Mouse (Mus musculus) embryo, embryonic 9.5 days (tissue): ENCODE results near the gene St3gal3.

ENCODE experiments used
- DNase-seq: peaks from one replicate; pipeline ENCODE4 v3.0.0-alpha.2; 2017; ENCODE audit errors: extremely low spot score

St3gal3 gene

GRCm38 (mm10) chr4:118054615-118055014 lies 80.1 kb downstream of the St3gal3 start:
- DNase-seq = no peak

DNA sequence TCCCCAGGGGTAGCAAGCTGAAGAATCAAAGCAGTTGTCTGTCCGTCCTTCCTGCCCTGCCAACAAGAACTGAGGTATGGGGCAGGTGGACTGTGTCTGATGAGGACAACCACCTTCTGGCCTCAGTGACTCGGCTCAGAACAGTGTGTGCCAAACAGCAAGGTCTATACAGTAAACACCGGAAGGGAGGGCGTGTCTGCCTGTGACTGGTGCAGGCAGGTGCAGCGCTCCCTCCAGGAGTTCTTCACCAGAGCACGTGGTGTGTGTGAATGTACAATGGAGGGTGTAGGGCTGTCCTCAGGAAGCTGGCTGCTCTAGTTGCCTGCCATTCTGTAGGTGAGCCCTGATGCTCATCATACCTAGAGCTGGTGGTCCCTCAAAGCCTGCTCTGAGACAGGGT lies 80.8 kb downstream of the St3gal3 start:
- no peak for DNase-seq

DNA sequence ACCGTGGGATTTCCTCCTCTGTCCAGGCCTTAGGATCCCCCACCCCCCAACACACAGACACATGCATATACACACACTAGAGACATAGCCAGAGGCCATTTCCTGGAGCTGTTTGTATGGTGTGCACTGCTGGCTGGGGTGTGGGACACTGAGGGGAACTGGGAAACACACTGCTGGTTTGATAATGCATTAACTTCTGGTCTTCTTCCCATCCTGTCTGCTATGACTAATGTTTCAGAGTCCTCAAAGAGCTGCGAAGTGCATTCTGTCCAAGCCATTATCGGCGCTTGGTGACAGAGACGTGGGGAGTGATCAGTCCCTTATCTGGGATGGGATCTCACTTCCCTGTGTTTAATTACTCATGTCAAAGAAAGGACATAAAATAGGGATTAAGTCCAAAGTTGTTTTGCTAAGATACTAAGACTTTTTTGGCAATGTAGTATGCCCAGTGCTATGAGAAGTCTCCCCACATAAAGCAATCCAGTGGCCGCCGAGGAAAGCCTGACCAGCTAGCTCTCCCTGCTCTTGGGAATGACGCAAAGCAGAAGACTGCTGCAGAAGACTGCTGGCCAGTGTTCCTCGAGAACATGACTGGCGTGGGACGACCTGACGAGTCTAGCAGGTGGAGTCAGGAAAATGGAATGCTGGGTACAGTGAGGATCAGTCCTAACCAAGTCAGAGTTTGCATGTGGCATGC lies 85.0 kb downstream of the St3gal3 start:
- no peak for DNase-seq

- no peak for DNase-seq
Observed at GRCm38 (mm10) chr4:118044510-118044909, 90.2 kb downstream of the St3gal3 start.

DNA sequence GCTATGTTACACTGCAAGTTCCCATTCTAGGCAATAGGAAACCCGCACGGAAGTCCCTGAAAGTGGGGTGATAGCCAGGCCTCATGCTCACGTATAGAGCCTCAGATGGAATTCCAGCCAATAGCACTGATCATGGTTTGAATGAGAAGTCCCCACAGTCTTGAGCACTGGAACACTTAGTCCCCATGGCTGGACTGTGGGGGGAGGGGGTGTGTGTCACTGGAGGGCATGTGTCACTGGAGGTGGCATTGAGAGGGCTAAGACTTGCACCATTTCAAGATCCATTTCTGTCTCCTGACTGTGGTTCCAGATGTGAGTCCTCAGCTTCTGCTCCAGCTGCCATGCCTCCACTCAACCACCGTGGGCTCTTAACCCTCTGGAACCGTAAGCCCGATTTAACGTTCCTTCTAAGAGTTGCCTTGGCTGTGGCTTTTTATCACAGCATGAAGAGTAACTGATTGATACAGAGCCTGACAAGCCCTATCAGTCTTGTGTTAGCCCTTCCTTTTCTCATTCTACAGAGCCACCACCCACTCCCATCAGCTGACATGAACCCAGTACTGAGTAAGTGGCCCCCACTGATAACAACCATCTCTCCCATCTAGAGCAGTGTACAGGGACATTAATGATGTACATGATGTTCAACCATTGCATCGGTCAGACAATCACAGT lies 91.2 kb downstream of the St3gal3 start:
- no peak for DNase-seq

- DNase-seq = no peak
Observed at GRCm38 (mm10) chr4:118042671-118043320, 91.9 kb downstream of the St3gal3 start.

DNA sequence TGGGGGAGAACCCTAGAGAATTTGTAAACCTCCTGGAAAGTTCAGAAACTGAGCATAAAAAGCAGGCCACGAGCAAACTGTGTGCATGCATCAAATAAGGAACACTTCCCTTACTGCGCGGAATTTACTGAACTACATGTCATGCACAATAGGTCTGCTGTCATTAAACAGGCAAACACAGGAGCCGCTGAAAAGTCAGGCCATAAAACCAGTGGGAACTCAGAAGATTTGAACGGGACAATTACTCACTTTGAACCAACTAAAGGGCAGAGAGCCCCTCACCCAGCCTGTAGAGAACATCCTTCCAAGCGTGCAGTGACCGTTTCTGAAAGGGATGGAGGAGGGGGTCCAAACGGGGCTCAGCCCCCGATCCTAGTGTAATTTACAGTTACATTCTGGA lies 93.6 kb downstream of the St3gal3 start:
- no peak for DNase-seq

DNA sequence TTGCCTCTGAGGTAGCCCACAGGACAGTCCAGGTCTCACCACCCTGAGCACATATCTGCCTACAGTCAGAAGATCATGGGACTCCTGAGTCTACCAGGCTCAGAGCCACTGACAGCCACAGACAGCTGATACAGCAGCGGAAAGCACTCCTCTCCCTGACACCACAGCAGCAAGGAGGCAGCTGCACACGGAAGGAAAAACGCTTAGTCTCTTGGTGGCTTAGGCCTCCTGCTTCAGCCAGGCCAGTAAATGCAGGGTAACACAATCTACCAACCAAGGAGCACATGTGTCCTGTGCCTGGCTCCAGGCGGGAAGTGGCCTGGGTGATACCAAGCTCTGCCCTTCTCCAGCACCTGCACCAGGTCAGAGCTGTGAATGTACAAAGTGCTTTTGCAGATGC lies 94.1 kb downstream of the St3gal3 start:
- no peak for DNase-seq

- DNase-seq = no peak
Observed at GRCm38 (mm10) chr4:118039964-118040363, 94.8 kb downstream of the St3gal3 start.

GRCm38 (mm10) chr4:118038023-118038422 lies 96.7 kb downstream of the St3gal3 start:
- DNase-seq = no peak

DNA sequence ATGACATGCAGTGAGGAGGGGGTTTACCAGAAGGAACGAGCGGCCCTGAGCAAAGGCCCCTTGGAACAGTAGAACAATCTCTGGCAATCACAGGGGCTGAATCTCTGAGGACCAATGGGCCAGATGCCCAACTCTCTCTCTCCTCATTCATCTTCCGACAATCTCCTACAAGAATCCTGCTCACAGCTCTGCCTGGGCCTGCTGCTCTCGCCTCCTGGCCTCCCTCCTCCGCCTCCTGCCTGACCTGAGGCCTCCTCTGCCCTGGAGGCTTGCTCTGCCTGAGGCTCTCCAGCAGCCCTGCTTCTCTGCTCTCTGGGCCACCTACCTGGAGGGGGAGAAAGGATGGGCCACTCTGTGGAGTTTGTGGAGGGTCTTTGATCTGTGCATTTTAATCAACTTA lies 97.3 kb downstream of the St3gal3 start:
- no peak for DNase-seq

DNA sequence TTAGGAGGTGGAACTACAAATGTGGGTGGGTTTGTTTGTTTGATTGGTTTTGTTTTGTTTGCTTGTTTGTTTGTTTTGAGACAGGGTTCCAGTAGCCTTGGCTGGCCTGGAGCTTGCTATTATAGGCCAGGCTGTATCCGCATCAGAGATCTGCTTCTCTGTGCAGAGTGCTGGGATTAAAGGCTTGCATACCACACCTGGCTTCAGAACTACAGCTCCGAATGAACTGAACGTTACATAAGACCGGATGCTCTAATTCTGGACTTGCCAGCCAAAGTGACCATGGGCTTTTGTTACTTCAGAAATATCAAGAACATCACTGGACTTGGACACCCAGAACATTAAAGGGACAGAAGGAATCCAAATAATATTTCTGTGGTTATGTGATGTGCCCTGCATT lies 98.2 kb downstream of the St3gal3 start:
- no peak for DNase-seq

- DNase-seq = no peak
Observed at GRCm38 (mm10) chr4:118035090-118035489, 99.6 kb downstream of the St3gal3 start.

DNA sequence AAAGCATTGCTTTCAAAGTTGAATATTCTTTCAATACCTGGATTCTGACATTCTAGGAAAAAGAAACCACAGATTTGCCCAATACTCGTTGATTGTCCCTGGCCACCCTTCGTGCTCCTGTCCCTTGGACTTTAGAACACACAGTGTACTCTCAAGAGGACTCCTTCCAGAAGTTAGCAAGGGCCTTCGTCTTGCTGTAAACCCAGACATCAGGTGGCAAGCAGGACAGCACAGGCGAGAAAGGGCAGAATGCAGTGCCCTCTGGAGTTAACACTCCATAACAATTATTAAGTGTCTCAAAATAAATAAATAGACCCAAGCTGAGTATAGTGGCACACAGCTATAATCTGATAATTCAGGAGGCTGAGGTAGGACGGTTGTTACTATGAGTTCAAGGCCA lies 101.7 kb downstream of the St3gal3 start:
- no peak for DNase-seq

DNA sequence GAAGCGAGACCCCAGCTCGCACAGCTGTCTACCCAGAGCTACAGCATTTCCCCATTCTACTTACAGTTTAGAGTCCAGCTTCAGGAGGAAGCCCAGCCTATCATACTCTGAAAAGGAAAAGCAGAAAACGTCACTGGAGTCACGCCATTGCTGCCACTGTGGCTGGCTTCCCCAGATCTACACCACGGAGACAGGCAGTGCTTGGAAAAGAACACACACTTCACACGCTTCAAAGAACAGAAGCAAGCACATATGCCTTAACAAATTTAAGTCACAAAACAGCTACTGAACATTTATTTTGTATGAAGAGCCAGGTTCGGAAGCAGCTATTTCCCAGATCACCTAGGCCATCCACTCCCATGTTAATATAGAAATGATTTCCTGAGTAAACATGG lies 102.9 kb downstream of the St3gal3 start:
- no peak for DNase-seq

DNA sequence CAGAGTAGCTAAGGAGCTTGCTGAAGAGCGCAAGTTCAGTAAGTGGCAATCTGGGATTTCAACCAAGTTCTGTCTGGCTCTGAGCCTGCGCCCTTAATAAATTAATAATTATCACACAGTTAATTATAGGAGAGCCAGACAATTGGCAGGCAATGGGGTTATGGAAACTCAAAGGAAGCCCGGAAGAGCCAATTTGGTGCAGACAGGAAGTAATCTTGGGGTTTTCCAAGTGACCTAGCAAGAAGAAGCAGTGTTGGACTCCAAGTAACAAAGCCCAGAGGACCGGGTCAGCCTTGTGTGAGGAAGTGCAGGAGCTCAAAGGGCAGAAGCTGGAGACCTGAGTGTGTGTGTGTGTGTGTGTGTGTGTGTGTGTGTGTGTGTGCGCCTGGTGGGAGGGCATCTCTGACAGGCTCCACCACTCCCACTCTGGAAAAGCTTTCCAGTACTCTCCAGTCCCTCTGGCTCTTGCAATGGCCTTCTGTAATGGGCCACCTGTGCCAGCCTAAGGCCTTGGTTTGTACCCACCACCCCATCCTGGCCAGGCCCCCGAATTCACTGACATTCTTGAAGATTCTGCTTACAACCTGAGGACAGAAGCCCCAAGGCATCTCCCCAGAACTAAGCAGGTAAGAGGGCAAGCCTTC lies 103.5 kb downstream of the St3gal3 start:
- DNase-seq = no peak

GRCm38 (mm10) chr4:118030330-118030729 lies 104.4 kb downstream of the St3gal3 start:
- no peak for DNase-seq

DNA sequence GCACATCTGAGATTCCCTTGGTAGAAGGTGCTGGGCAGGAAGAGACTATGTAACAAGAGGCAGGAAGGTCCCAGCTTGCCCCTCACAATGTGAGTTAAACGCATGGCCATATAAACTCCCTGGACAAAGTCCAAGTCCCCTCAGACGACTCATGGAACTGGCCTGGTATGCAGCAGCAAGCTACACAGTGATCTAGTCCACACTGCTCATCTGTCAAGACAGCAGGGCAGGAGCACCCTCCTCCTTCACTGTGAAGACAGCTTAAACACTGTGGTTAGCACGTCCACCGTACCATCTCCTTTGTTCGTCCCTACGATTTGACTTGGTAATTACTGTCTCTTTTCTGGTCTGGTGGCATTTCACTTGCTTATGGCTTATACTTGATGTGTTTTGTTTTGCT lies 104.8 kb downstream of the St3gal3 start:
- no peak for DNase-seq

DNA sequence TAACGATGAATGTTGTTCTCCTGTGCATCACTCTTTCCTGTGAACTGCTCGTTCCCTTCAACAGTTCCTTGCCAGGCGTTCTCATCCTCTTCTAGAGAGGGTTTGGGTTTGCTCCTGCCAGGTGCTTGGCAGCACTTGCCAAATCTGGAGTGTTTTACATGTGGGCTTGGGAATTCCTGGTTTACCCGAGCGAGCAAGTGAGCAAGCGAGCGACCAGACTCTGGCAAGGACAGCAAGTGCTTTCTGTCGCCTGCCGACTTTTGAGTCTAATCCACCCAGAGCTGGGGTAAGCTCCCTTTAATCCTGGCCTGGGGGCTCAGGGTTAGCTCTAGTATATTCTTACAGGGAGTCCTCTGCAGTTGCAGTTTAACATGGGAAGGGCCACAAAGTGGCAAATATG lies 105.7 kb downstream of the St3gal3 start:
- DNase-seq = no peak

- no peak for DNase-seq
Observed at GRCm38 (mm10) chr4:118025931-118026330, 108.8 kb downstream of the St3gal3 start.

- no peak for DNase-seq
Observed at GRCm38 (mm10) chr4:118025381-118025780, 109.3 kb downstream of the St3gal3 start.

- no peak for DNase-seq
Observed at GRCm38 (mm10) chr4:118022811-118023210, 111.9 kb downstream of the St3gal3 start.

DNA sequence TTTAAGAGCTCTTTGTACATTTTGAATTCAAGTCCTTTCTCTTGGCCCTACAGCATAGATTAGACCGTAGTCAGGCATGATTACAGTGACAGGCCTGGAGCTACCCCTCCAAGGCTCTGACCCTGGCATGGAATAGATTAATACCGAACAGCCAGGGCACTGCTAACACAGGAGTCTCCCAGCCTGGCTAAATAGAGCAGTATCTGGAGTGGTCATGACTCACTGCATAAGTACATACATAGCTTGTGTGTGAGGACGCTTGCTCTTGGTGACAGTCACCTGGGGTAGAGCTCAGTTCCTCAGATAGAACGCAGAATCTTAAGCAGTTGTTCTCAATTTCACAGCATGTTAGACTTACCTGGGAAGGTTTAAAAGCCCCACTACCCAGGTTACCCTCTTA lies 112.3 kb downstream of the St3gal3 start:
- no peak for DNase-seq
